Mouse (Mus musculus) lung, embryonic 15.5 days (tissue): Measurements from ENCODE around the gene Cbx6. TPM values are rescaled to one million over a fixed set of nuclear protein-coding genes. Genes with fewer than 3 reads are reported as not detected.
"Not testable (repeated sequence)": the region's sequence is repeated elsewhere in the genome, so short reads cannot be mapped to it uniquely, and the experiment has no call there.

Experiments
- ATAC-seq: fragments of 200-750 bp; cut with Nextera tagmentation; 2 replicates; pipeline ENCODE4 v1.8.0; 2017; ENCODE audit warnings: moderate number of reproducible peaks, borderline replicate concordance; ENCODE audit not compliant: low FRiP score, low TSS enrichment; ENCODE audit errors: extremely low read depth
- H3K27ac ChIP-seq: fragments of 300-500 bp; sonication (generic); 2 replicates; pipeline ENCODE4 v1.5.1; 2015; ENCODE audit warnings: moderate library complexity, mild to moderate bottlenecking, inconsistent platforms
- H3K27me3 ChIP-seq: fragments of 300-500 bp; sonication (generic); 2 replicates; pipeline ENCODE4 v1.6.1; 2015; ENCODE audit warnings: inconsistent platforms
- H3K36me3 ChIP-seq: fragments of 300-500 bp; sonication (generic); 2 replicates; pipeline ENCODE4 v1.6.1; 2015; ENCODE audit warnings: inconsistent platforms
- H3K4me1 ChIP-seq: fragments of 300-500 bp; sonication (generic); 2 replicates; pipeline ENCODE4 v1.6.1; 2015; ENCODE audit warnings: inconsistent platforms
- H3K4me2 ChIP-seq: fragments of 300-500 bp; sonication (generic); 2 replicates; pipeline ENCODE4 v1.6.1; 2015; ENCODE audit warnings: inconsistent platforms, mild to moderate bottlenecking, moderate library complexity
- H3K4me3 ChIP-seq: fragments of 300-500 bp; sonication (generic); 2 replicates; pipeline ENCODE4 v1.5.1; 2015; ENCODE audit warnings: mild to moderate bottlenecking, inconsistent platforms
- H3K9ac ChIP-seq: fragments of 300-500 bp; sonication (generic); 2 replicates; pipeline ENCODE4 v1.6.1; 2015; ENCODE audit warnings: inconsistent platforms
- H3K9me3 ChIP-seq: fragments of 300-500 bp; sonication (generic); 2 replicates; pipeline ENCODE4 v1.6.1; 2016; ENCODE audit warnings: inconsistent platforms
- WGBS: fragments of 180-500 bp; shearing (Covaris S2); methylation state at CpG from one replicate; pipeline ENCODE4 v1.1.7; 2015; 5-methylcytosine and 5-hydroxymethylcytosine counted together
- polyA plus RNA-seq: library from polyadenylated mRNA; unstranded; fragments of >200 nt; fragmentation: Nextera tagmentation; extraction: Ambion mirVana; gene quantifications from 2 replicates; pipeline ENCODE4 v1.2.1, GENCODE M21; 2015

Gene Cbx6
- polyA plus RNA-seq, 1 experiment from 2014 or later, result 73.8 TPM

DNA sequence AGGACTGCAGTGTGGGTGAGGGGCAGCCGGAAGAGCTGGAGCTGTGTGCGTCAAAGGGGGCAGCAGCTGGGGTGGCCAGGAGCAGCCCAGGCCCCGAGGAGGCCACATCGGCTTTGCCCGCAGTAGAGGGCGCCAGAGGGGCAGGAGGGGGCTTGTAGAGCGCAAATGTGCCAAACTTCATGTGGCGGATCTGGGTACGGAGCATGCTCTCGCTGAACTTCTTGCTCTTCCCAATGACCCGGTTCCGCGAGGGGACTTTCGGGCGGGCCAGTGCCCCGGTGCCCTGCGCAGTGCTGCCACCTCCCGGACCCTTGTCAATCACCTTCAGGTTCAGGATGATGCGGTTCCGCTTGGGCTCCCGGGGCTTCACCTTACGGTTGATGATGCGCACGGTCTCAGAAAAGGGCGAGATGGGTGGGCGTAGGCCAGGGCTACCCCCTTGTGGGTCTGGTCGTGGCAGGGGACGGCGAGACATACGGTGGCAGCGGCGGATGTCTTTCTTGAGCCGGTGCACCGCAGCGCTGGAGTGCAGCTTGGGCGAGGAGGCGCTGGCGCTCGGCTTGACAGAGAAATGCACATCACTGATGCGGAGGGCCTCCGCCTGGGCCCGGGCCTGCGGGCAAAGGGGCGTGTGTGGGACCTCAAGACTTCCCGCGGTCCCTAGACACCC is 6.0 kb downstream of the Cbx6 start:
- H3K27me3 ChIP-seq, result no peaks in the 10 kb centered on the region
- peak; percentile 13; the same call in 1 of the 2 replicates for ATAC-seq
- no peak overlapping the region for H3K27ac ChIP-seq
- no peak overlapping the region for H3K4me3 ChIP-seq
- peaks cover 70% of the 10 kb centered on the region for H3K4me1 ChIP-seq
- no peak overlapping the region; the same call in 1 of the 2 replicates for H3K9ac ChIP-seq
- peaks cover 41% of the 10 kb centered on the region for H3K36me3 ChIP-seq
- peak overlapping the region; percentile 4; the same call in 1 of the 2 replicates for H3K4me2 ChIP-seq
- WGBS, result 55% methylated on average over 46 of the region's 46 CpGs
- H3K9me3 ChIP-seq, result no peaks in the 10 kb centered on the region

DNA sequence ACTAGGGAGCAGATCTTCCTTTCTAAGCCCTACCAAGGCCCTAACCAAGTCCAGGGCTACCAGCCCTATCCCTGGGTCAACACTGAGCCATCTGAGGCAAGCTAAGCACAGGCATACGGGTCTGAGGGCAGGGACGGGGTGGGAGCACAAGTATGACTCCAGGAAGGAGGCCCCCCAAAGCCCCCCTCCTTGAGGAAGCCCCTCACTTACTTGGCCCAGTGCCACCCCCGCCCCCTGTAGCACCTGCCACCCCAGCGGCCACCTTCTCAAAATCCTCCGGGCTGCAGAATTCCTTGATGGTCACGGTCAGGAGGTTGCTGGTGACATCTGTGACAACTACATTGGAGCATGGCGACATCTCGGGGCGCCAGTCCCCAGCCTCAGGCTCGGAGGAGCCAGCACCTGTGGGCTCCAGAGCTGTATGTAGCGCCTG is 6.7 kb downstream of the Cbx6 start:
- 80% methylated on average over 10 of the region's 11 CpGs for WGBS
- Histone ChIP-seq H3K27me3 (no peaks in the 10 kb centered on the region), H3K27ac (no peak overlapping the region), H3K4me2 (no peak overlapping the region), H3K4me3 (no peak overlapping the region), H3K9ac (no peak overlapping the region), H3K9me3 (no peaks in the 10 kb centered on the region), H3K36me3 (peaks cover 44% of the 10 kb centered on the region), H3K4me1 (peaks cover 68% of the 10 kb centered on the region)
- no peak for ATAC-seq

DNA sequence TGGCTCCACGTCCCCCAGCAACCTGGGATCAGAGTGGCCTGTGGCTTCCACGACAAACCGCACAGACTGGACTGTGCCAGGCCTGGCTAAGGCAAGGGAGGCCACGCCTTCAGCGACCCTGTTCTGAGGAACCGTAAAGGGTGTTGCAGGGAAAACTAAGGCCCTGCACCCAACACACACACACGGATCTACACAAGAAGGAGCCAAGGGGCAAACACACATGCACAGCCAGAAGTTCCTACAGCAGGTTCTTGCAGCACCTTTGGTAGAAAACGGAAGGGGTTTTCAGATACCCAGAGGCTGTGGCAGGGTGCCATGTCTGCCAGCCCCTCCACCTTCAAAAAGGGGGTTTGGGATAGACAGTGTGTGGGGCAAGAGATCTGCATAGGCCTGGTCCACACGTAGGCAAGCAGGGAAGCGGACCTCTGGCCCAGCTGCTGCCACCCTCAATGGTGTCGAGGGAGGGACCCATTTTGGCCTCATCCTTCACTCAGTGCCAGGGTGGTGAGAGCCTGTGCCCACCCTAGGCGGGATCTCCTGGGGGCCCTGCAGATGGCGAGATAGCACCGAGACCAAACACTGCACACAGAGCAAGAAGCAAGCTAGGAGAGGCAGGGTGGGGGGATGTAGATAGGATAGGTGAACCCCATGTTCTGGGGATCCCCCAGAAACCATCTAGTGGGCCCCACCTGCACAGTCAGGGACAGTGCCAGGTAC is 7.3 kb downstream of the Cbx6 start:
- WGBS, result 84% methylated on average over 14 of the region's 14 CpGs
- H3K9me3 ChIP-seq, result no peaks in the 10 kb centered on the region
- no peak overlapping the region for H3K27ac ChIP-seq
- no peaks in the 10 kb centered on the region for H3K27me3 ChIP-seq
- peaks cover 46% of the 10 kb centered on the region for H3K36me3 ChIP-seq
- H3K4me3 ChIP-seq, result no peak overlapping the region
- no peak overlapping the region for H3K9ac ChIP-seq
- no peak for ATAC-seq
- no peak overlapping the region for H3K4me2 ChIP-seq
- peaks cover 68% of the 10 kb centered on the region for H3K4me1 ChIP-seq

DNA sequence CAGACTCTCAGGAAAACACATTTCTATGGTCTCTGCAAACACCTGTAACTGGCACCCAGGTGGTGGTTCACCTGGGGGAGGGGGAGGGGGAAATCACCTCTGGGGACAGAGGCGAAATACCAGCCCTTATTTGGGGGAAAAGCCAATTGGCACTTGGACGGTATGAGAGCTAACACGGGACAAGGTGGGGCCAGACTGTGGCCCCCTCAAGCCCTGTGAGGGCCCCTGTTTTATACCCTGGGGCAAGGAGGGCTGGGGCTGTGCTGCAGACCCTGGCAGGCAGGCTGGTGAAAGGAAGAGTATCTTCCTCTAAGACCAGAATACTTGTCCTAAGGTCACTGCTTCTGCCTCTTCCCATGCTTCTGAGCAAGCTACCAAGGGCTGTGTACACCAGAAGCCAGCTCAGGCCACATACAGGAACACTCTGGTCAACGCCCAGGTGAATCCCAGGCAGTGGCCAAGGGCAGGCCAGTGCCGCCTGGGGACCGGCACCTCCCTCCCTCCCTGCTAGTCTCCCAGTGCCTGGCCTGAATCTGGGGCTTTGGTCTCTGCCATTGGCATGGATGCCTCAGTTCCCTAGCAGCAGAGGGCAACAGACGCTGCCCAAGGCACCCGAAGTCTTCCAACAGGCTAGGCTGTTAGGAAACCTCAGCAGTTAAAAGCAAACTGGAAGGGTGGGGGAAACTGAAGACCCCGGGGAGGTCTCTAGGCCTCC is 8.1 kb downstream of the Cbx6 start:
- Histone ChIP-seq H3K4me2 (no peak overlapping the region), H3K27ac (no peak overlapping the region), H3K9ac (no peak overlapping the region), H3K4me3 (no peak overlapping the region), H3K9me3 (no peaks in the 10 kb centered on the region), H3K27me3 (no peaks in the 10 kb centered on the region), H3K4me1 (peaks cover 62% of the 10 kb centered on the region), H3K36me3 (peaks cover 40% of the 10 kb centered on the region)
- ATAC-seq, result no peak
- 72% methylated on average over 9 of the region's 9 CpGs for WGBS

DNA sequence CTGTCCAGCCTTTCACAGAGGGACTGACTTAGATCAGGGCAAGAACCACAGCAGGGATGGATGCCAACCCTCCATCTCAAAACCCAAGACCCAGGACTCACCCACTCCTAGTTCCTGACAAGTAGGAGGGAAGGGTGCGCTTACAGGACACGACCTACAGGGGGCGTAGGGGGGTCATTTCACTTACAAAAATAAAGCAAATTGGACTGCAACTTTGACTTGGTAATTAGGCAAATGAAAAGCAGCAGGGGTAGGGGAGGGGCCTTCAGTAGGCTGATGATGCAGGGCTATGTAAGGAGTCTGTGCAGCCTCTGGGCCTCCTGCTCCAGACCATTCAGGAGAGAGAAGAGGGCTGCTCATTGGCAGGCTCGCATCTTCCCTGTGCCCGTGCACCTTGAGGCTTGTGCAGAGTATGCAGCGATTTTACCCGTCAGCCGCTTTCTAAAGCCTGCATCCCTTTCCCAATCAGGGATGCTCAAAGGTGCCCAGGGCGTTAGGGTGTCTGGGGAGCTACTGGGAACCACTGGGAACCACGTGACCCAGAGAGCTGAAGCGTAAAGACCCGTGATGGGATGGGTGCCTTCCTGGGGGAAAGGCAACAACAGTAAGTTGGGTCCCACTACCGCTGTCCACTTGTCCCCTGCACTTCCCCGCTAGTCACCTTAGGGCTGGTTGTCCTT is 9.2 kb downstream of the Cbx6 start:
- no peaks in the 10 kb centered on the region for H3K27me3 ChIP-seq
- H3K9ac ChIP-seq, result no peak overlapping the region
- WGBS, result 62% methylated on average over 14 of the region's 14 CpGs
- H3K4me1 ChIP-seq, result peaks cover 56% of the 10 kb centered on the region
- no peak for ATAC-seq
- no peaks in the 10 kb centered on the region for H3K9me3 ChIP-seq
- H3K4me2 ChIP-seq, result no peak overlapping the region
- no peak overlapping the region for H3K4me3 ChIP-seq
- H3K36me3 ChIP-seq, result peaks cover 38% of the 10 kb centered on the region
- H3K27ac ChIP-seq, result no peak overlapping the region

DNA sequence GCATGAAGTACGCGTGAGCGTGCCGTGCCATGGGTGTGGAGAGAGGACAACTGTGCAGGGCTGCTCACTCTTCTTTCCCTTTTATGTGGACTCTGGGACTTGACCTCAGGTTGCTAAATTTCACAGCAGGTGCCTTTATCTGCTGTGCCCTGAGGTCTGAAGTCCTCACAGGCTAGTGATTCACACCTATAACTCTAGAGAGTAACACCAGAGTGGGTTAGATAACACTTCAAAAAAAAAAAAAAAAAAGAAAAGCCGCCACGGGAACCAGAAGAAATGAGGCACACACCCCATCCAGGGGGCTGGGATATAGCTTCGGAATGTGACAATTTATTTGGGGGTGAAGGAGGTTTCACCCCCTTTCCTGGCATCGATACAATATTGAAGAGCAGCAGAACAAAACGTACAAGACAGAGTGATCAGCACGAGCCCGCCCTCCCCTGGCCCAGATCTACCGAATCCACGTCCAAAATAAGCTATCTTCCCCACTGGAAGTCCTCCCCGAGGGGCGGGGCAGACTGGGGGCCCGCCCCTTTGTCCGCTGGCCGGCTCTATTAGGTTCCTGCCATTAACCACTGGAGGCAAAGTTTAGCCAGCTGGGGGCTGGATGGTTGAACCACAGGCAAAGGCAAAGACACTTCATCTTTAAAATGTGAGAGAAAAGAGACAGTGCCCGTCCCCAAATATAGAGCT is 10.8 kb downstream of the Cbx6 start:
- no peak overlapping the region for H3K4me2 ChIP-seq
- H3K9ac ChIP-seq, result no peak overlapping the region
- peaks cover 36% of the 10 kb centered on the region for H3K36me3 ChIP-seq
- no peaks in the 10 kb centered on the region for H3K9me3 ChIP-seq
- WGBS, result 54% methylated on average over 17 of the region's 19 CpGs
- H3K27ac ChIP-seq, result no peak overlapping the region
- no peak for ATAC-seq
- H3K4me3 ChIP-seq, result no peak overlapping the region
- no peaks in the 10 kb centered on the region for H3K27me3 ChIP-seq
- H3K4me1 ChIP-seq, result peaks cover 41% of the 10 kb centered on the region

DNA sequence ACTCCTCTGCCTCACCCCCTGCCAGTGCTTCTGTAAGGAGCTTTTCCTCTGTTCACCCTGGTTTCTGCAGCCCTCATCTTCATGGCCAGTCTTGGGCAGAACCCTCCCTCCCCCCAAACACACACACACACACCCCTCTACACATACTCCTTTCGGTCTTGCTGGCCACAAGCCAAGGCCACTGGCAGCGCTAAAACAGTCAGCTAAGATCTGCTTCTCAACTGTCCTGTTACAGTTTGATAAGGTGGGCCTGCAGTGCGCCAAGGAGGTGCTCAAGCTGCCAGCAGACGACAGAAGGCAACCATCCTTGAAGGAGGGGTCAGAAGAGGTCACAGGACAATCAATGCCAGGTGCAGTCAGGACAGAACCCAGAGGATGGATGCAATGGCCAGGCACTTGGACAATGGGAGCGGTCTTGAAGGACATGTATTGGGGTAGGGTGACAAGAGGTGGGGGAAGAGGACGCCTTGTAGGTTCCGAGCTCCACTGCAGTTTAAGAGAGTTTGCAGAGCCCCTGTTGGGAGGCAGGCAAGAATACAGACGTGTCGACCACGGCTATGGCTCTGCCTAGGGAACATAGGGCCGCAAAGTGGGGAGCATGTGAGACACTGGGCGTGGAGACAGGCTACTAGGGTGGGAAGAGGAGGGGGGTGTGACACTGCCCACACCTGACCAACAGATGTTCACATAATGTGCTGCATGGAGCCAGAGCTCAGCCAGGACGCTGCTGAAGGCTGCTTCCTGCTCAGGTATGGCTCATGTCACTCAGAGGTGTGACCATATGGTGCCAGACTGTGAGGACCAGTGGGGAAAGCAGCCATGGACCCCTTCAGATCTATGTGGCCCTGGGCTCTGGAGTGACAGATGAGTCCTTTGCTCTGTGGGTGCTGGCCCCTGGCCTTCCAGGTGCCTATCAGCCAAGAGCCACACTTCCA is 12.0 kb downstream of the Cbx6 start:
- WGBS, result 52% methylated on average over 13 of the region's 13 CpGs

DNA sequence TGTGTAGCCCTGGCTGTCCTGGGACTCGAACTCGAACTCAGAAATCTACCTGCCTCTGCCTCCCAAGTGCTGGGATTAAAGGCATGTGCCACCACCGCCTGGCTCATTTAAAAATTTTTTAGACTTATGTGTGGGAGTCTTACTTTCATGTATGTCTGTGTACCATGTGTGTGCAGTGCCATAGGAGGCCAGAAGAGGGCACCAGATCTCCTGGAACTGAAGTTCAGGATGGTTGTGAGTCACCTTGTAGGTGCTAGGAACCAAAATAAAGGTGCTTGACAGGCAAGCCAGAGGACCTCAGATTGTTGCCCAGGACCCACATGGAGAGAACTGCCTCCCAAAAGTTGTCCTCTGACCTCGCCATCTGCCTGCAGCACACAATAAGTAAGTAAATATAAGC is 16.2 kb downstream of the Cbx6 start:
- H3K4me3 ChIP-seq, result no peak overlapping the region
- no peak overlapping the region for H3K9ac ChIP-seq
- H3K4me2 ChIP-seq, result no peak overlapping the region
- no peak for ATAC-seq
- H3K36me3 ChIP-seq, result peaks cover 5% of the 10 kb centered on the region; the same call in 1 of the 2 replicates
- H3K27me3 ChIP-seq, result no peaks in the 10 kb centered on the region
- H3K9me3 ChIP-seq, result no peaks in the 10 kb centered on the region
- H3K4me1 ChIP-seq, result peaks cover 10% of the 10 kb centered on the region
- 77% methylated on average over 4 of the region's 4 CpGs for WGBS
- no peak overlapping the region for H3K27ac ChIP-seq

More for the DNA sequence above, 12.0 kb downstream of the Cbx6 start:
- H3K9me3 ChIP-seq, result no peaks in the 10 kb centered on the region
- H3K27me3 ChIP-seq, result no peaks in the 10 kb centered on the region
- no peak overlapping the region for H3K4me3 ChIP-seq
- H3K36me3 ChIP-seq, result peaks cover 26% of the 10 kb centered on the region
- H3K4me2 ChIP-seq, result no peak overlapping the region
- no peak overlapping the region for H3K27ac ChIP-seq
- ATAC-seq, result no peak
- H3K4me1 ChIP-seq, result peaks cover 29% of the 10 kb centered on the region
- no peak overlapping the region for H3K9ac ChIP-seq

DNA sequence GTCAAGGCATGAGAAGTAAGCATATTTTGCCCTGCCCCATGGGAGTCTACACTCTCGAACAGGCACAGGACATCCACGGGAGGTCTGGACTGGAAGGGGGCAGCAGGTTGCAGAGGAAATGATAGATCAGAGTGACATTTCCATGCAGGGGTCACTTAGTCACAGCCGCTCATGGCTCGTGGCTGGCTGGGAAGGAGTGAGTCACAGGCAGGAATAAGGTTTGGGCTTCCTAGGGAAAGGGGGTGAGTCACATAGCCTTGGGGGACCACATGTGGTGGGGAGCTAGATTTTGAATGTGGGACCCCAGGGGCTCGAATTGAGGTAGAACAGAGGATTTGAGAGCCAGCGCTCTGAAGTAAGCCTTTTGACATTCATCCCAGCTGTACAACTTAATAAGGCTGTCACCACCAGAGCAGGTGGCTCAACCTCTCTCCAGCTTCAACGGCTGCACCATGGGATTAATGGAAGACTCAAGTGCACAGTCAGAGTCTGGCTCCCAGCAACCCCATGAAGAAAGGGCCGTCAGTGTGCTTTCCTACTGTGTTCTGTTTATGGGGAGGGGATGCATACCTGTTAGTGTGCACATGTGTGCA is 20.7 kb downstream of the Cbx6 start:
- Histone ChIP-seq H3K36me3 (no peaks in the 10 kb centered on the region), H3K4me2 (no peak overlapping the region), H3K4me3 (no peak overlapping the region), H3K9me3 (no peaks in the 10 kb centered on the region), H3K27ac (no peak overlapping the region), H3K27me3 (peaks cover 7% of the 10 kb centered on the region), H3K4me1 (no peaks in the 10 kb centered on the region), H3K9ac (no peak overlapping the region)
- ATAC-seq, result no peak
- 40% methylated on average over 8 of the region's 8 CpGs for WGBS

DNA sequence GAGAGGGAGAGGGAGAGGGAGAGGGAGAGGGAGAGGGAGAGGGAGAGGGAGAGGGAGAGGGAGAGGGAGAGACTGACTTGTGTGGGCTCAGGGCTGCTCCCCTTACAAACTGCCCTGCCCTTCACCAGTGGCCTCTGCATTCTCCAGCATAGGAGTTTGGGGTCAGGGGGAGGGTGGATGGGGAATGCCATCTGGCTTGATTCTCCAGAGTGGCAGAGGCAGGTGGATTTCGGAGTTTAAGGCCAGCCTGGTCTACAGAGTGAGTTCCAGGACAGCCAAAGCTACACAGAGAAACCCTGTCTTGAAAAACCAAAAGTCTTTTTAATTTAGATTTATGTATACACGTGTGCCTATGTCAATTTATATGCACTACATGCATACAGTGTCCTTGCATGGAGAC is 21.6 kb downstream of the Cbx6 start:
- H3K4me1 ChIP-seq, H3K36me3 ChIP-seq, H3K4me3 ChIP-seq, H3K9ac ChIP-seq, ATAC-seq, H3K27ac ChIP-seq, H3K4me2 ChIP-seq, H3K9me3 ChIP-seq: not testable (repeated sequence)
- 56% methylated on average over 2 of the region's 2 CpGs for WGBS
- peaks cover 16% of the 10 kb centered on the region for H3K27me3 ChIP-seq
